18 mouse cellular contexts compared by ENCODE assay signal in genomic region chr1:35265125-35265524, GRCm38 (mm10).
DNase-seq lines count a peak whose midpoint lies in the region; ATAC-seq lines count a peak whose summit lies in the region.
"Had no signal": no experiment of that assay in that cellular context is flagged by ENCODE, and none has a peak within 500 bp of the region (broad histone marks: within the 10 kb centered on the region; RNA-seq: fewer than 3 reads in every experiment).

No protein-coding gene starts in this region.

- H3K4me2 ChIP-seq in hindbrain, embryonic 11.5 days (replicated peaks; ENCODE audit: low read depth, low read length): no peak overlapping the region
- no peak overlapping the region for H3K4me2 ChIP-seq in neural tube, embryonic 15.5 days
- H3K4me2 ChIP-seq: heart, embryonic 11.5 days; limb, embryonic 13.5 days; lung, embryonic 15.5 days had no signal

- 94% methylated on average over 1 of the region's 1 CpGs for WGBS in hindbrain, embryonic 10.5 days
- 100% methylated on average over 1 of the region's 1 CpGs for WGBS in hindbrain, embryonic 11.5 days
- 71% methylated on average over 1 of the region's 1 CpGs for WGBS in neural tube, embryonic 15.5 days

- H3K36me3 ChIP-seq in hindbrain, embryonic 10.5 days: no peaks in the 10 kb centered on the region
- no peaks in the 10 kb centered on the region for H3K36me3 ChIP-seq in hindbrain, embryonic 11.5 days (ENCODE audit: control insufficient read depth, insufficient read depth, low read length)
- no peaks in the 10 kb centered on the region for H3K36me3 ChIP-seq in neural tube, embryonic 15.5 days
- H3K36me3 ChIP-seq: limb, embryonic 13.5 days; lung, embryonic 15.5 days had no signal

- 0 out of 2 replicates have a peak overlapping the region, but pooled peaks have one; percentile 16 for H3K27ac ChIP-seq in hindbrain, embryonic 10.5 days
- H3K27ac ChIP-seq in hindbrain, embryonic 11.5 days (ENCODE audit: low read depth, low read length): no peak overlapping the region
- no peak overlapping the region for H3K27ac ChIP-seq in neural tube, embryonic 15.5 days (replicated peaks)
- H3K27ac ChIP-seq: limb, embryonic 13.5 days; lung, embryonic 15.5 days had no signal

- intact Hi-C loops in heart, postnatal 25 days (cut with DNase I): loop anchor here (5.0 kb wide), 1 partner anchor 373 kb away; no protein-coding TSS in a partner anchor

- no peak overlapping the region for H3K9ac ChIP-seq in hindbrain, embryonic 11.5 days (ENCODE audit: low read depth, low read length)
- no peak overlapping the region for H3K9ac ChIP-seq in neural tube, embryonic 15.5 days (replicated peaks)
- H3K9ac ChIP-seq: limb, embryonic 13.5 days; lung, embryonic 15.5 days had no signal

- H3K9me3 ChIP-seq in hindbrain, embryonic 10.5 days: no peaks in the 10 kb centered on the region
- no peaks in the 10 kb centered on the region for H3K9me3 ChIP-seq in hindbrain, embryonic 11.5 days (ENCODE audit: control insufficient read depth, low read length)
- H3K9me3 ChIP-seq in neural tube, embryonic 15.5 days (replicated peaks): no peaks in the 10 kb centered on the region
- H3K9me3 ChIP-seq: limb, embryonic 13.5 days; lung, embryonic 15.5 days had no signal

- no peak for DNase-seq in hindbrain, embryonic 10.5 days (ENCODE audit: low spot score)
- no peak for DNase-seq in hindbrain, embryonic 11.5 days (ENCODE audit: low spot score)
- peak; percentile 13 for DNase-seq in NIH3T3 (ENCODE audit: low read depth)
- peak; percentile 6 for DNase-seq in cerebellum, adult 11 months
- peak; percentile 11 to 12 for DNase-seq in cerebellum, postnatal 36 days
- no peak for DNase-seq in heart, postnatal 25 days (ENCODE audit: low spot score)
- DNase-seq: embryo, embryonic 11 days; heart, postnatal 4 days; kidney, adult 18-20 months; kidney, postnatal 4 days; layer of hippocampus, postnatal 36 days; thymus, adult 2 months had no signal

- no peaks in the 10 kb centered on the region for H3K27me3 ChIP-seq in hindbrain, embryonic 10.5 days (ENCODE audit: insufficient read depth, poor library complexity, severe bottlenecking)
- no peaks in the 10 kb centered on the region for H3K27me3 ChIP-seq in hindbrain, embryonic 11.5 days (ENCODE audit: control insufficient read depth, insufficient read depth, low read length)
- no peaks in the 10 kb centered on the region for H3K27me3 ChIP-seq in neural tube, embryonic 15.5 days (replicated peaks)
- H3K27me3 ChIP-seq: limb, embryonic 13.5 days; lung, embryonic 15.5 days had no signal

- no peak overlapping the region for H3K4me3 ChIP-seq in hindbrain, embryonic 10.5 days
- no peak overlapping the region for H3K4me3 ChIP-seq in hindbrain, embryonic 11.5 days (ENCODE audit: low read depth, low read length)
- H3K4me3 ChIP-seq in neural tube, embryonic 15.5 days (replicated peaks): no peak overlapping the region
- H3K4me3 ChIP-seq: limb, embryonic 13.5 days; lung, embryonic 15.5 days; myocyte had no signal

- ATAC-seq in hindbrain, embryonic 11.5 days (ENCODE audit: low FRiP score): no peak
- ATAC-seq in neural tube, embryonic 15.5 days (ENCODE audit: low FRiP score): no peak
- ATAC-seq: CD4-positive, CD25-positive, alpha-beta regulatory T cell, adult 4 months had no signal

- 0 out of 2 replicates have a peak, but pooled peaks cover 4% of the 10 kb centered on the region for H3K4me1 ChIP-seq in hindbrain, embryonic 10.5 days (replicated peaks)
- no peaks in the 10 kb centered on the region for H3K4me1 ChIP-seq in hindbrain, embryonic 11.5 days (replicated peaks; ENCODE audit: control insufficient read depth, insufficient read depth, low read length)
- H3K4me1 ChIP-seq in neural tube, embryonic 15.5 days: no peaks in the 10 kb centered on the region
- H3K4me1 ChIP-seq: limb, embryonic 13.5 days; lung, embryonic 15.5 days had no signal

Comparison
In these comparisons a context has a peak if more than half of its experiments do, and no peak if none do; other contexts are left out.
1. DNase-seq: peak in NIH3T3 (single experiment), cerebellum, adult 11 months (single experiment) and cerebellum, postnatal 36 days (2 of 2); none in hindbrain, embryonic 10.5 days (single experiment), hindbrain, embryonic 11.5 days (single experiment) and heart, postnatal 25 days (single experiment).